Mouse (Mus musculus): Measurements from ENCODE around the gene Trpm7. TPM values are rescaled to one million over a fixed set of nuclear protein-coding genes. Genes with fewer than 3 reads are reported as not detected.
A peak's percentile ranks its signal among the peaks of the same experiment; 100 is the strongest.

Trpm7 gene
- 15.8 and 18.4 TPM in 2 replicates for polyA plus RNA-seq (2015; fragmentation: Nextera tagmentation; extraction: Ambion mirVana)

GRCm38 (mm10) chr2:126875871-126876796, at the start of gene Trpm7:
Gene Trpm7, minus strand, starts transcription at chr2:126876230.
- ATAC-seq (ENCODE audit: low read depth): peak; percentile 97
- WGBS (ENCODE audit: insufficient replicate concordance): 1% methylated on average over 77 of the region's 81 CpGs

GRCm38 (mm10) chr2:126920358-126921060, 44.5 kb upstream of the Trpm7 start:
- Histone ChIP-seq H3K36me3 (ENCODE audit: control insufficient read depth, insufficient read depth) (peaks cover 17% of the 10 kb centered on the region), H3K4me1 (ENCODE audit: control insufficient read depth, low read depth, low read length) (no peaks in the 10 kb centered on the region), H3K4me3 (ENCODE audit: low read depth, low read length) (no peak overlapping the region), H3K27ac (ENCODE audit: low read length) (no peak overlapping the region), H3K9me3 (replicated peaks; ENCODE audit: control insufficient read depth, low read length) (no peaks in the 10 kb centered on the region), H3K4me2 (ENCODE audit: low read depth, low read length) (no peak overlapping the region), H3K27me3 (ENCODE audit: control insufficient read depth, insufficient read depth, low read depth, low read length) (no peaks in the 10 kb centered on the region), H3K9ac (ENCODE audit: low read depth, low read length) (no peak overlapping the region)
- WGBS (ENCODE audit: insufficient replicate concordance): 79% methylated on average over 12 of the region's 12 CpGs
- ATAC-seq (ENCODE audit: low read depth): no peak

More at GRCm38 (mm10) chr2:126875871-126876796, at the start of gene Trpm7:
- Histone ChIP-seq H3K4me2 (ENCODE audit: low read depth, low read length) (peak within 1 kb of the TSS; percentile 84), H3K36me3 (ENCODE audit: control insufficient read depth, insufficient read depth) (no peaks in the 10 kb centered on the region), H3K4me3 (ENCODE audit: low read depth, low read length) (peak within 1 kb of the TSS; percentile 84), H3K27me3 (ENCODE audit: control insufficient read depth, insufficient read depth, low read depth, low read length) (no peaks in the 10 kb centered on the region), H3K9me3 (replicated peaks; ENCODE audit: control insufficient read depth, low read length) (no peaks in the 10 kb centered on the region), H3K9ac (ENCODE audit: low read depth, low read length) (peak within 1 kb of the TSS; percentile 82), H3K27ac (ENCODE audit: low read length) (peak within 1 kb of the TSS; percentile 99), H3K4me1 (ENCODE audit: control insufficient read depth, low read depth, low read length) (peaks cover 6% of the 10 kb centered on the region)

GRCm38 (mm10) chr2:126916236-126916635, 40.2 kb upstream of the Trpm7 start:
- no peaks in the 10 kb centered on the region for H3K4me1 ChIP-seq (ENCODE audit: control insufficient read depth, low read depth, low read length)
- peaks cover 11% of the 10 kb centered on the region for H3K36me3 ChIP-seq (ENCODE audit: control insufficient read depth, insufficient read depth)
- WGBS (ENCODE audit: insufficient replicate concordance): 59% methylated on average over 1 of the region's 1 CpGs
- H3K4me3 ChIP-seq (ENCODE audit: low read depth, low read length): no peak overlapping the region
- no peak overlapping the region for H3K9ac ChIP-seq (ENCODE audit: low read depth, low read length)
- no peak overlapping the region for H3K27ac ChIP-seq (ENCODE audit: low read length)
- ATAC-seq (ENCODE audit: low read depth): no peak
- H3K9me3 ChIP-seq (replicated peaks; ENCODE audit: control insufficient read depth, low read length): no peaks in the 10 kb centered on the region
- H3K4me2 ChIP-seq (ENCODE audit: low read depth, low read length): no peak overlapping the region
- no peaks in the 10 kb centered on the region for H3K27me3 ChIP-seq (ENCODE audit: control insufficient read depth, insufficient read depth, low read depth, low read length)

GRCm38 (mm10) chr2:126914096-126914495, 38.1 kb upstream of the Trpm7 start:
- Histone ChIP-seq H3K4me3 (ENCODE audit: low read depth, low read length) (no peak overlapping the region), H3K36me3 (ENCODE audit: control insufficient read depth, insufficient read depth) (peaks cover 6% of the 10 kb centered on the region; the same call in 1 of the 2 replicates), H3K4me2 (ENCODE audit: low read depth, low read length) (no peak overlapping the region), H3K9me3 (replicated peaks; ENCODE audit: control insufficient read depth, low read length) (no peaks in the 10 kb centered on the region), H3K4me1 (ENCODE audit: control insufficient read depth, low read depth, low read length) (no peaks in the 10 kb centered on the region), H3K9ac (ENCODE audit: low read depth, low read length) (no peak overlapping the region), H3K27me3 (ENCODE audit: control insufficient read depth, insufficient read depth, low read depth, low read length) (no peaks in the 10 kb centered on the region), H3K27ac (ENCODE audit: low read length) (no peak overlapping the region)
- no peak for ATAC-seq (ENCODE audit: low read depth)
- 77% methylated on average over 4 of the region's 4 CpGs for WGBS (ENCODE audit: insufficient replicate concordance)

GRCm38 (mm10) chr2:126904162-126904561, 28.1 kb upstream of the Trpm7 start:
- no peak overlapping the region for H3K4me3 ChIP-seq (ENCODE audit: low read depth, low read length)
- no peaks in the 10 kb centered on the region for H3K27me3 ChIP-seq (ENCODE audit: control insufficient read depth, insufficient read depth, low read depth, low read length)
- H3K4me2 ChIP-seq (ENCODE audit: low read depth, low read length): no peak overlapping the region
- no peak overlapping the region for H3K9ac ChIP-seq (ENCODE audit: low read depth, low read length)
- no peaks in the 10 kb centered on the region for H3K4me1 ChIP-seq (ENCODE audit: control insufficient read depth, low read depth, low read length)
- H3K27ac ChIP-seq (ENCODE audit: low read length): no peak overlapping the region
- H3K9me3 ChIP-seq (replicated peaks; ENCODE audit: control insufficient read depth, low read length): no peaks in the 10 kb centered on the region
- H3K36me3 ChIP-seq (ENCODE audit: control insufficient read depth, insufficient read depth): peaks cover 4% of the 10 kb centered on the region
- WGBS (ENCODE audit: insufficient replicate concordance): 40% methylated on average over 3 of the region's 3 CpGs
- no peak for ATAC-seq (ENCODE audit: low read depth)

- no peaks in the 10 kb centered on the region for H3K9me3 ChIP-seq (replicated peaks; ENCODE audit: control insufficient read depth, low read length)
Observed at GRCm38 (mm10) chr2:126897511-126897910, 21.5 kb upstream of the Trpm7 start.

GRCm38 (mm10) chr2:126896941-126897340, 20.9 kb upstream of the Trpm7 start:
- Histone ChIP-seq H3K27ac (ENCODE audit: low read length) (no peak overlapping the region), H3K4me3 (ENCODE audit: low read depth, low read length) (no peak overlapping the region), H3K27me3 (ENCODE audit: control insufficient read depth, insufficient read depth, low read depth, low read length) (no peaks in the 10 kb centered on the region), H3K9me3 (replicated peaks; ENCODE audit: control insufficient read depth, low read length) (no peaks in the 10 kb centered on the region), H3K36me3 (ENCODE audit: control insufficient read depth, insufficient read depth) (peaks cover 3% of the 10 kb centered on the region), H3K4me2 (ENCODE audit: low read depth, low read length) (no peak overlapping the region), H3K4me1 (ENCODE audit: control insufficient read depth, low read depth, low read length) (no peaks in the 10 kb centered on the region), H3K9ac (ENCODE audit: low read depth, low read length) (no peak overlapping the region)
- WGBS (ENCODE audit: insufficient replicate concordance): 83% methylated on average over 6 of the region's 6 CpGs
- no peak for ATAC-seq (ENCODE audit: low read depth)

More at GRCm38 (mm10) chr2:126897511-126897910, 21.5 kb upstream of the Trpm7 start:
- H3K36me3 ChIP-seq (ENCODE audit: control insufficient read depth, insufficient read depth): peaks cover 3% of the 10 kb centered on the region
- no peaks in the 10 kb centered on the region for H3K27me3 ChIP-seq (ENCODE audit: control insufficient read depth, insufficient read depth, low read depth, low read length)
- H3K27ac ChIP-seq (ENCODE audit: low read length): no peak overlapping the region
- WGBS (ENCODE audit: insufficient replicate concordance): 85% methylated on average over 9 of the region's 9 CpGs
- no peak overlapping the region for H3K9ac ChIP-seq (ENCODE audit: low read depth, low read length)
- no peaks in the 10 kb centered on the region for H3K4me1 ChIP-seq (ENCODE audit: control insufficient read depth, low read depth, low read length)
- H3K4me3 ChIP-seq (ENCODE audit: low read depth, low read length): no peak overlapping the region
- no peak overlapping the region for H3K4me2 ChIP-seq (ENCODE audit: low read depth, low read length)
- ATAC-seq (ENCODE audit: low read depth): no peak

- H3K9me3 ChIP-seq (replicated peaks; ENCODE audit: control insufficient read depth, low read length): no peaks in the 10 kb centered on the region
- H3K4me1 ChIP-seq (ENCODE audit: control insufficient read depth, low read depth, low read length): no peaks in the 10 kb centered on the region
- H3K27ac ChIP-seq (ENCODE audit: low read length): no peak overlapping the region
- no peak overlapping the region for H3K4me3 ChIP-seq (ENCODE audit: low read depth, low read length)
- no peak for ATAC-seq (ENCODE audit: low read depth)
- peaks cover 3% of the 10 kb centered on the region for H3K36me3 ChIP-seq (ENCODE audit: control insufficient read depth, insufficient read depth)
- no peak overlapping the region for H3K4me2 ChIP-seq (ENCODE audit: low read depth, low read length)
- 84% methylated on average over 3 of the region's 3 CpGs for WGBS (ENCODE audit: insufficient replicate concordance)
- H3K27me3 ChIP-seq (ENCODE audit: control insufficient read depth, insufficient read depth, low read depth, low read length): no peaks in the 10 kb centered on the region
- H3K9ac ChIP-seq (ENCODE audit: low read depth, low read length): no peak overlapping the region
Observed at GRCm38 (mm10) chr2:126894245-126894644, 18.2 kb upstream of the Trpm7 start.

GRCm38 (mm10) chr2:126892316-126892715, 16.3 kb upstream of the Trpm7 start:
- no peak overlapping the region for H3K9ac ChIP-seq (ENCODE audit: low read depth, low read length)
- H3K4me1 ChIP-seq (ENCODE audit: control insufficient read depth, low read depth, low read length): no peaks in the 10 kb centered on the region
- no peak overlapping the region for H3K27ac ChIP-seq (ENCODE audit: low read length)
- no peak for ATAC-seq (ENCODE audit: low read depth)
- no peaks in the 10 kb centered on the region for H3K9me3 ChIP-seq (replicated peaks; ENCODE audit: control insufficient read depth, low read length)
- H3K36me3 ChIP-seq (ENCODE audit: control insufficient read depth, insufficient read depth): no peaks in the 10 kb centered on the region
- H3K4me3 ChIP-seq (ENCODE audit: low read depth, low read length): no peak overlapping the region
- H3K27me3 ChIP-seq (ENCODE audit: control insufficient read depth, insufficient read depth, low read depth, low read length): no peaks in the 10 kb centered on the region
- no peak overlapping the region for H3K4me2 ChIP-seq (ENCODE audit: low read depth, low read length)
- WGBS (ENCODE audit: insufficient replicate concordance): 79% methylated on average over 7 of the region's 7 CpGs

Measured in liver, embryonic 16.5 days (tissue).